Mouse (Mus musculus) kidney, adult 18-20 months (tissue): ENCODE data around the gene Ccdc47.

Experiments
- DNase-seq: peaks from one replicate; pipeline ENCODE4 v3.0.0; 2021

Ccdc47 gene

DNA sequence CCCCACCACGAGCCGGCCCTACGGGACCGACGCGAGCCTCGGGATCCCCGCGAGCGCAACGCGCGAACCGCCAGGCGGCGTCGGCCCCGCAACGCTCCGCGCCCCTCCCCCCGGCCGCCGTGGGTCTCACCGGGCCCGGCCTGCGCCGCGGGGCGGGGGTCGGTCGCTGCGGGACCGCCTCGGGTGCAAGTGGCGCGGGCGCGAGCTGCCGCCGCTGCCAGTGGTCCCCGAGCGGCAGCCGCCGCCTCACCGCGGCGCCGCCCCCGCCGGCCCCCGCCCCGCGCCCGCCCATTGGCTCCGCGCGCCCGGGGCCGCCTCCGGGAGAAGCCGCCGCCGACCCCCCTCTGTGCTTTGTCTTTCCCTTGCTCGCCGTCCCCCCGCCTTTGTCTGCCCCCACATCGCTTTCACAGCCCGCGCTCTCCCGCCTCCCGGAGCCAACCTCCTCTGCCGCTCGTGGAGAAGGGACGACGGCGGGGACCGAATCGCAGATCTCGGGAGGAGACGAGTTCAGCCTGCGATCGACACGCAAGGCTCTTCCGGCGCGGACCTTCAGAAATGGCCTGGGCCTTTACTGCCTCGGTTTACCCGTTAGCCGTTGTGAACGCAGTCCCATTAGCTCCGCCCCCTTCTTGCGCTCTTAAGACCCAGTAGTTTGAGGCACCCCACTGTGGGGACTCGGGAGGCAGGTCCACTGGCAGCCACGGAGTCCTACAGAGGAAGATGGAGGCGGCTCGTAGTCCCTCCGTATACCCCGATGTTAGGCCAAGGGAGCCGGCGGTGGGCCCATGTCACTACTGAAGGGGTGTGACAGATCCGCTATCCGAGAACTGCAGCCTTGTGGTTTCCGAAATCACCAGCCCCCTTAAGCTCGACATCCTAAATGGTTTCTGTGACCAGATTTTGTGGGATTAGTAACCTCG is 56.0 kb downstream of the Ccdc47 start:
- peak; percentile 69 for DNase-seq

DNA sequence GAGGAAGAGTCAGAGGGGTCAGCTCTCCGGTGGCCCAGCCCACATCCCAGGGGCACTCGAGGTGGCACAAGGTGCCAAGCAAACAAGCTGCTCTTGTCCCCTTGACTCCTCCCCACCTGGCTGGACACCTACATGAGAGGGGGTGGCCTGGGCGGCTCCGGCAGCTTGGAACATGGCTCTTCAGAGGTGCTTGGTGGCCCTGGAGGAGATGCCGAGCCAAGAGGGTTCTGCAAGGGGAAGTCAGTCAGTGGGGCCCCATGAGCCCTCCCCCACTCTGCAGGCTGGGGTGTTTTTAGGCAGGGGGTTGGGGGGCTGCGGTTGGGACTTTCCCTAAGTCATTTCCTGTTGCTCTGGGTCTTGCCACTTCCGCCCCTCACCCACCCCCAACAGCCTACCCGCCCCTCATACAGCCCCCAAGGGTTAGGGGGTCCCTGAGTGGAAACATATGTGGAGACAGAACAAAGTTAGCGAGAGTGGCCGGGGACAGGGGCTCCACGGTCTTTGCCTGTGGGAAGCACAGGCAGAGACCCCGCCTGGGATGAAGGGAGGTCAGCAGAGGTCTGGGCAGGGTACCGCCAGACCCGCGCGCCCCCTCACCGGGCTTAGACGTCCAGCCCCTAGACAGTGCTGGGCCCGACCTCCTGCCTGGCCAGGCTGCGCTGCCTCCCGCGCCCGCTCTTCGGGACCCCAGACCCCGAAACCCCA is 56.8 kb downstream of the Ccdc47 start:
- peak; percentile 51 for DNase-seq

DNA sequence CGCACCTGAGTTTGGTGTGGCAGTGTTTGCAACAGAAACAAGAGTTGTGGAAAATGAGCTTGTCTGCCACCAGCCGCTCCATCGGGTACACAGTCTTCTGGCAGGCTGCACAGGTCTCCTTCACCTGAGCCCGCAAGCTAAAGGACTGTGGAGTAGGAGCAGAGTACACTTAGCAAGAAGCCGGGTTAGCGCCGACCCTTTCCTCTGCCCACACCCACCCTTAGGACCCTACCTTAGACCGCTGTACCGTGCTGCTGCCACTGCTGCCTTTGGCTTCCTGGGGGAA is 57.3 kb downstream of the Ccdc47 start:
- no peak for DNase-seq

DNA sequence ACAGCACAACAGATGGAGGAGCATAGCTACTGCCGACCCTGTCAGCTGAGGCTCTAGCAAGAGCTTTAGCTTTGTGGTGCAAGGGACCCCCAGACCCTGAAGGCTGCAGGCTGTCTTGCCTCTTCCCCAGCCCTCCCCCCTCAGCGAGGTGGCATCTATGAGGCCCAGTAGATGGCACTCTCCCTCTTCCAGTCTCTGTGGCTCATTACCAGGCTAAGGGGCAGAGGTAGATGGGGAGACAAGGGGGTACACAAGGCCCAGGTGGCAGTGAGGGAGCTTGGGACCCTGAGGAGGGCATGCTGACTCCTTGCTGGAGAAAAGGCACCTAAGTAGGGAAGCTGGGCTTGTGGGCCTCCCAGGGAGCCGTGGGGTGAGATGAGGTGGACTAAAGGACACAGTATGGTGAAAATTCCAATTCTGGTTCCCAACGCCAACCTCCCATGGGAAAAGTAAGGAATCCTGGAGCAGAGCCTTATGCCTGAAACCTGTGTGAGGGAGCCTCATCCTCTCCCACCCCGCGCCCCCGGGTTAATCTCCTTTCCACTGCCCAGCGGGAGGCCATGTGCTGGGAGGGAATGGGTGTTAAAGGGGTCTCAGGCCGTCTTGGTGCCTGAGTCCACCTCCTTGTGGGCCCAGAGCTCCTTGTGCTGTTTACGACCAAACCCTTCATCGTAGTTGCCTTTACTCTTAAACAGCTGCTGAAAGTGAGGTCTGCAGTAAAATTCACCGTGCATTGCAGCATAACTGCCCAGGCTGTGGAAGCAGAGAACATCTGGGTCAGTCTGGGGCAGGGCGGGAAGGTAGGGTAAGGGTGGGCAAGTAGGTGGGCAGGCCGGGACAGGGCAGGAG is 57.8 kb downstream of the Ccdc47 start:
- DNase-seq: no peak

DNA sequence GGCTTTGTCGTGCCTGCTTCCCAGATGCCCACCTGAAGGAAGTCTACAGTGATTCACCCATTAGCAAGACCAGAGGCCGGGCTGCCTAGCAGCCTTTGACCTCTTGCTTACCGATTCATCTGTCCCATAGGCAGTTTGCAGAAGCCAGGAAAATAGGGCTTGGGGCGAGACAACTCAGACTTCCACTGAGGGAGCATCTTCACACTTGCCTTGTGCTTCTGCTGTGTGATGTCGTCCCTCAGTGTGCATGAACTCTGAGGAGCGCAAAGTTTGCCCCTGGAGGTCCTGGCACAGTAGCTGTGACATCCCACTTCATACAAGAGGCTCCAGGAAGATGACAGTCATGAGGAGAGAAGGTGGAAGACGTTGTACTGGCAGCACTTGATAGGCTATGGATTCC is 59.0 kb downstream of the Ccdc47 start:
- no peak for DNase-seq

DNA sequence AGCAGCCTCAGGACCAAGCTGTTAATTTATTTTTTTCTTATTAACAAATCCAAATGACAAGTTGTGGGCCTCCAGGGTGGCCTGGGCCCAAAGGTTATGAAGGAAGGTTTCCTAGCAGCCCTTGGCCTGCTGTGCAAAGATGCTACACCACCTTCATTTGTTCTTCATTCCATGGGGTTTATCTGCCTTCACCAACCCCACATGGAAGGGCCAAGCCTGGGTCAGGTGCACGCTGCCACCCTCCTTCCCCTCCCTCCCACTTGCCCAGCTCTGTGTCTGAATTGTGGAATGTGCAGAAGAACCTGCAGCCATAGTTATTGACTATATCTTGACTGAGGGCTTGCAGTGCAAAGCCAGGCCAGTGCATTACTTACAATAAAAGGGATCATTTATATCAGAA is 59.9 kb downstream of the Ccdc47 start:
- no peak for DNase-seq

DNA sequence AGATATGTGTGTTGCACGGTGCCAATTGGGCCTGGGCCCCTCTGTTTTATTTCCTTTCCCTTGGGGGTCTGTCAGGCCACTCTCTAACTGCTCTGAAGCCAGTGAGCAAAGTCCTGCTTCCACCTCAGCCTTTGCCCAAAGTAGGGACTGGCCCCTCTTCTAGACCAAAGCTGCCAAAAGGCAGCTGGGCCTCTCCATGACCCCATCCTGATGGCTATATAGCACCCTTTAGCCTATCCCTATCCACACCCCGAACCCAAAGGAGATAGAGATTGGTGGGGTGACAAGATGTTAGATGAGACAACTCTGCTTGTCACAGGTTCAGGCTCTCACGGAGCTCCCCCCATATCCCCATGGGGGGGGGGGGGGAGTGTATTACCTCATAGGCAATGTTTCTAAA is 60.4 kb downstream of the Ccdc47 start:
- DNase-seq: no peak

DNA sequence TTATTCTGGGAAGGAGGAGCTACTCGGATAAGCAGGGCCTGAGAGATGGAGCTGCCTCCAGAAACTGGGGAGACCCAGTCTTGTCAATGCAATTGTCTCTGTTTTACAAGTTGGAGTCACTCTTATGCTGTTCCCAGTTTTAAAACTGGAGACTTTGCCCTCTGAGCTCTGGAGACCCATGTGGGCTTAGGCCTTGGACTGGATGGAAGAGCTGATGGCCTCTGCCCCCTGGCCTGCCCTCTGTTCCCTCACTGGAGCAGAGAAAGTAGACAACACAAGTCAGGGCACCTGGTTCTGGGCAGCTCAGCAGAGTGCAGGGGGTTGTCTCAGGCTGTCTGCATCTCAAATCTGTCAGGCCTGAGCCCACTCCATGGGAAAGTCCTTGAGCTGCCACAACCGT is 61.4 kb downstream of the Ccdc47 start:
- DNase-seq: no peak

DNA sequence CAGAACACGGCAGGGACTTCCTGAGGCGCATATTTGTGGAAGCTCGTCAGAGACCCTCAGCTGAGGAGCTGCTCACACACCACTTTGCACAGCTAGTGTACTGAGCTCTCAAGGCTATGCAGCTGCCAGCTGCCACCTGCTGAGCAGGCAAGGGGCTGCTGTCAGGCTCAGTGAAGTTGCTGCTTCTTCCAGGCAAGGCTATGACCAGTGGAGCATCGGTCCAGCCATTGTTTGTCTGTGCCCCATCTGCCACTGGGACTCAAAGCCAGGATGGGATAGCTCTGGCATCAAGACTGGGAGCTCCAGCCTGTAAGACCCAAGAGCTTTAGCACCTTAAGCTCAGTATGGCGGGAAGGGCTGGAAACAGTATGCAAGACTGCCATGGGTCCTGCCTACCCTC is 62.1 kb downstream of the Ccdc47 start:
- no peak for DNase-seq

DNA sequence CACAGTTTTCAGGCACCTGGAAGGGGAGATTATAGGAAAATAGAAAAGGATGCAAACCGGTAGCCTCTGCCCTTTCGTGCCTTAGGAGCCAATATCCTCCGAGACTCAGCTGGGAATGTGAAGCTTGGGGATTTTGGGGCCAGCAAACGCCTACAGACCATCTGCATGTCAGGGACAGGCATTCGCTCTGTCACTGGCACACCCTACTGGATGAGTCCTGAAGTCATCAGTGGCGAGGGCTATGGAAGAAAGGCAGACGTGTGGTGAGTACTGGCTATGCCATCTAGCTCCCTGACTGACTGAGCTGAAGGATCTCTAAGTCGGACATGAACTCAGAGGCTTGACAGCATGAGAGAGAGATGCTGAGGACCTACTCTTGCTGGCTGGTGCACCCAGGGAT is 64.0 kb downstream of the Ccdc47 start:
- DNase-seq: no peak

DNA sequence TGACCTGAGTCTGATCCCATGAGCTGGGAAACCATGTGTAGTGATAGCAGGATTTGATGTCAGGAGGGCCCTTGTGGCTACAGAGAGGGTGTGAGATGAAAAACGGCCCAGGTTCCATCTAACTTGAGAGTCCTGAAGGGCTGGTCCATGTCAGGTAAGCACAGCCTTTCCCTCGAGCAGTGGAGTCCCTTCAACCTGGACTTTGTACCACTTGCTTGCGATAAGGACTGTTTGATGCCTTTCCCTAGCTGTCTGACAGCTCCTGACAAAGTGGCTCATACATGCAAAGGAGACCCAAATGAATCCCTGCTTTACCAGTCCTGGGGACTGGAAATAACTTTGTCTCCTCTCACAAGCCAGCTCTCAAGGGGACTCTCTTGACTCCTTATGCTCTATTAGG is 64.9 kb downstream of the Ccdc47 start:
- DNase-seq: no peak
